Mouse (Mus musculus) G1E (cell line): ENCODE data around the gene Sema3a. TPM values are rescaled to one million over a fixed set of nuclear protein-coding genes. Genes with fewer than 3 reads are reported as not detected.
"Not testable (repeated sequence)": the region's sequence is repeated elsewhere in the genome, so short reads cannot be mapped to it uniquely, and the experiment has no call there.

Experiments
- ATAC-seq: 2 replicates; pipeline ENCODE4 v1.8.0; 2016; ENCODE audit warnings: mild to moderate bottlenecking; ENCODE audit not compliant: insufficient number of reproducible peaks, poor library complexity, low FRiP score, severe bottlenecking; ENCODE audit errors: extremely low read depth
- DNase-seq: peaks from one replicate; pipeline ENCODE4 v3.0.0; 2012; ENCODE audit warnings: low spot score
- H3K27me3 ChIP-seq: 2 replicates; pipeline ENCODE4 v1.6.1; 2012; ENCODE audit warnings: mild to moderate bottlenecking, low read length, inconsistent platforms; ENCODE audit not compliant: insufficient read depth
- H3K36me3 ChIP-seq: replicated peaks from 2 replicates; pipeline ENCODE3; 2012; ENCODE audit warnings: mild to moderate bottlenecking, inconsistent platforms
- H3K4me1 ChIP-seq: 2 replicates; pipeline ENCODE4 v1.6.1; 2012; ENCODE audit warnings: low read depth, low read length, inconsistent platforms, mixed read lengths; ENCODE audit not compliant: insufficient read depth
- H3K4me3 ChIP-seq: 2 replicates; pipeline ENCODE4 v1.5.1; 2012; ENCODE audit warnings: low read depth, mild to moderate bottlenecking, inconsistent platforms, low read length, moderate library complexity, mixed read lengths
- H3K9me3 ChIP-seq: replicated peaks from 2 replicates; pipeline ENCODE4 v1.6.1; 2012; ENCODE audit warnings: inconsistent platforms
- CTCF ChIP-seq: IDR thresholded peaks from 2 replicates; pipeline ENCODE4 v1.5.1; 2012; ENCODE audit warnings: low read depth, low read length, inconsistent platforms, mixed read lengths
- GATA1 ChIP-seq: IDR thresholded peaks from 2 replicates; pipeline ENCODE4 v1.6.1; 2012; ENCODE audit warnings: borderline replicate concordance, low read length, inconsistent platforms, mixed read lengths
- GATA2 ChIP-seq: IDR thresholded peaks from 2 replicates; pipeline ENCODE4 v1.6.1; 2012; ENCODE audit warnings: low read depth, low read length, inconsistent platforms, borderline replicate concordance
- POLR2AphosphoS5 ChIP-seq: IDR thresholded peaks from 2 replicates; pipeline ENCODE4 v1.6.1; 2012; ENCODE audit warnings: low read depth, low read length, inconsistent platforms; ENCODE audit not compliant: insufficient replicate concordance
- TAL1 ChIP-seq: conservative IDR thresholded peaks from 2 replicates; pipeline ENCODE4 v1.6.1; 2012; ENCODE audit warnings: low read depth, low read length, inconsistent platforms, mixed read lengths
- polyA plus RNA-seq: library from polyadenylated mRNA; stranded (reverse); fragments of >175 nt; gene quantifications from 2 replicates; pipeline ENCODE4 v1.2.3, GENCODE M21; 2012
- total RNA-seq, 2 experiments: library from RNA; stranded (forward) in 1 of 2; stranded (reverse) in 1 of 2; fragments of 200-1000 nt in 1 of 2; fragments of >200 nt in 1 of 2; fragmentation: Nextera tagmentation in 1 of 2; gene quantifications; 2 replicates each; pipeline ENCODE4 v1.2.3; 2014 to 2017

Sema3a gene
- total and polyA plus RNA-seq, 3 experiments = 0.38 TPM; not detected in 2

DNA sequence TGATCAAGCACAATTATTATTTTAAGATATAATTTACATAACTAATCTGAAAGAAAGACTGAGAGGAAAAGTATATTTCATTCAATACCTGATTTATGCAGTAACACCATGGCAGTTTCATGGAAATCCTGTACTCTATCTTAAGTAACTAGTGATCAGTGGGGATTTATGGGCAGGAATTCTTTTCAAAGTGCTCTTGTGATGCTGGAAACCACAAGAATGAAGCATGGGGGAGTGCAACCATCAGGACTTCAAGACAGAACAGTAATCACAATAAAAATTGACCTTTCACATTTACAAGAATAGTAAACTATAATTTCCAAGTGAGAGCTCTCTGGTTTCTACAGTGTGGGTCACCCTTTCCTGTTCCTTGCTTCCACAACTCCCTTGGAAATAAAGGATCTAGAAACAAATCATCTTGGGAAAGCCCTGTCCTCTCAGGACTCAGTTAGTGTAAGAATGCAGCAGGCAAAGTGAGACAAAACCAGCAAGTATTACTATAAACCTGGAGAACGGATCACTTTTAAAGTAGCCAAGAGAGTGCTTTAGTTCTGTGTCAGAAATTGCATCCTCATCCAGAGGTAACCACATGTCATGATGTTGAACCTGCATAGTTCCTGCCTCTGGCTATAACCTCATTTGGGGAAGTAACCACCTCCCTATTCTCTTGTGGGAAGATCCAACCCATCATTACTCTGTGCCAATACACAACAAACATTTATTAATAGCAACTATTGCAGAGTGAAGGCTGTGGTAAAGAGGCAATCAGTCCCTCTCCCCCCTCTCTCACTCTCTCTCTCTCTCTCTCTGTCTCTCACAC lies 335.2 kb downstream of the Sema3a start:
- Histone ChIP-seq H3K36me3 (no peaks in the 10 kb centered on the region), H3K9me3 (no peaks in the 10 kb centered on the region), H3K27me3 (no peaks in the 10 kb centered on the region), H3K4me1 (no peaks in the 10 kb centered on the region), H3K4me3 (no peak overlapping the region)
- no peak for ATAC-seq
- TF ChIP-seq TAL1 (no peak), GATA2 (no peak), GATA1 (no peak), POLR2AphosphoS5 (no peak), CTCF (no peak)
- DNase-seq = no peak

- Histone ChIP-seq H3K4me3 (no peak overlapping the region), H3K4me1 (no peaks in the 10 kb centered on the region), H3K27me3 (no peaks in the 10 kb centered on the region), H3K9me3 (no peaks in the 10 kb centered on the region), H3K36me3 (no peaks in the 10 kb centered on the region)
- ATAC-seq = no peak
- no peak for DNase-seq
- TF ChIP-seq GATA1 (no peak), GATA2 (no peak), POLR2AphosphoS5 (no peak), TAL1 (no peak), CTCF (no peak)
Measured at GRCm38 (mm10) chr5:13468856-13469255, 343.6 kb downstream of the Sema3a start.

- no peak for DNase-seq
- H3K4me1 ChIP-seq = no peaks in the 10 kb centered on the region
Measured at GRCm38 (mm10) chr5:13469401-13469800, 344.2 kb downstream of the Sema3a start.

GRCm38 (mm10) chr5:13470057-13470905 lies 345.1 kb downstream of the Sema3a start:
- ATAC-seq (no peak), DNase-seq (no peak)
- H3K27me3 ChIP-seq = no peaks in the 10 kb centered on the region
- no peaks in the 10 kb centered on the region for H3K36me3 ChIP-seq
- no peaks in the 10 kb centered on the region for H3K4me1 ChIP-seq
- H3K4me3 ChIP-seq = no peak overlapping the region
- no peaks in the 10 kb centered on the region for H3K9me3 ChIP-seq
- no peak for TF ChIP-seq GATA1
- TF ChIP-seq POLR2AphosphoS5 = no peak
- no peak for TF ChIP-seq GATA2
- TF ChIP-seq CTCF = no peak
- TF ChIP-seq TAL1 = no peak

More at GRCm38 (mm10) chr5:13469401-13469800, 344.2 kb downstream of the Sema3a start:
- no peak for ATAC-seq
- no peaks in the 10 kb centered on the region for H3K9me3 ChIP-seq
- no peak overlapping the region for H3K4me3 ChIP-seq
- TF ChIP-seq GATA2 = no peak
- TF ChIP-seq TAL1 = no peak
- no peaks in the 10 kb centered on the region for H3K27me3 ChIP-seq
- no peaks in the 10 kb centered on the region for H3K36me3 ChIP-seq

- Histone ChIP-seq H3K9me3 (no peaks in the 10 kb centered on the region), H3K36me3 (no peaks in the 10 kb centered on the region), H3K27me3 (no peaks in the 10 kb centered on the region), H3K4me1 (no peaks in the 10 kb centered on the region), H3K4me3 (no peak overlapping the region)
- no peak for ATAC-seq
- DNase-seq = no peak
- TF ChIP-seq GATA1 = no peak
- no peak for TF ChIP-seq CTCF
- TF ChIP-seq GATA2 = no peak
- no peak for TF ChIP-seq POLR2AphosphoS5
- no peak for TF ChIP-seq TAL1
Measured at GRCm38 (mm10) chr5:13477653-13478052, 352.4 kb downstream of the Sema3a start.

DNA sequence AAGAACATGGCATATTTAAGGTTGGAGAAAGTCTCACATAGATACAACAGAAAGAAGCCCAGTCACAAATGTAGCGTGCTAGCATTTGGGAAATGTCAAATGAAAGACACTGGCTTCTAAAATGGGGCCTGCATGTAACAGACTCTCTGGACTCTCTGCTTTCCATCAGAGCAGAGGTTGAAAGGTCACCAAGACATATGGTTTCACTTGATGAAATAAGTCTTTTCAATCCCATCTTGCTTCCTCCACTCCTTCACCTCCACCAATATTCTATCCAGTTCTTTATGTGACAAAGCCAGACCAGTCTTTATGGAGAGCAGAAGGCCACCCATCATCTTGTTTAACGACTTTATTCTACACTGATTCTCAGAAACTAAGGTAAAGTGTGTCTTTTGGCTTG lies 363.5 kb downstream of the Sema3a start:
- Histone ChIP-seq H3K27me3 (no peaks in the 10 kb centered on the region), H3K4me1 (no peaks in the 10 kb centered on the region), H3K4me3 (no peak overlapping the region), H3K36me3 (no peaks in the 10 kb centered on the region), H3K9me3 (no peaks in the 10 kb centered on the region)
- no peak for TF ChIP-seq CTCF
- TF ChIP-seq GATA1 = no peak
- TF ChIP-seq GATA2 = no peak
- no peak for TF ChIP-seq TAL1
- ATAC-seq = no peak
- no peak for DNase-seq

DNA sequence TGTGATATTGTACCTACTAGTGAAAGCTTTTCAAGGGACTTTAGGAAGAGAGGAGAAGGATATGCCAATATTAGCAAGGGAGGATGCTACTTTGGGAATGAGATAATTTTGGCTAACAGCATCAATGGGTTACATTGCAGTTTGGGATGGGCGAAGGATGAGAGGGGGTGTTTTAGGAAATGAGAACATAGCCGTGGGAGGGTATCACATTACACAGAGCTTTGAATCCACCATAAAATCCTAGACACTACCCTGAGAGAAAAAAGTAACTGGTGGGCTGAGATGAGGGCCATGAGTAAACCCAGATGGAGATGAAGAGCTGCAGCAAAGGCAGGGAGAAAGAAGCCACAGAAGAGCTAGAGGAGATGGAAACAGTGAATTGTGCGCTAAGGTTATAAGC lies 370.8 kb downstream of the Sema3a start:
- not testable (repeated sequence) for H3K4me3 ChIP-seq, ATAC-seq, DNase-seq, H3K9me3 ChIP-seq, H3K36me3 ChIP-seq, H3K4me1 ChIP-seq, H3K27me3 ChIP-seq
